Mouse (Mus musculus): ENCODE measurements around the gene Kat2a.

Gene Kat2a

GRCm38 (mm10) chr11:100735954-100736745 lies 23.9 kb upstream of the Kat2a start:
- DNase-seq (ENCODE audit: extremely low spot score, low read depth, low spot score), result no peak

DNA sequence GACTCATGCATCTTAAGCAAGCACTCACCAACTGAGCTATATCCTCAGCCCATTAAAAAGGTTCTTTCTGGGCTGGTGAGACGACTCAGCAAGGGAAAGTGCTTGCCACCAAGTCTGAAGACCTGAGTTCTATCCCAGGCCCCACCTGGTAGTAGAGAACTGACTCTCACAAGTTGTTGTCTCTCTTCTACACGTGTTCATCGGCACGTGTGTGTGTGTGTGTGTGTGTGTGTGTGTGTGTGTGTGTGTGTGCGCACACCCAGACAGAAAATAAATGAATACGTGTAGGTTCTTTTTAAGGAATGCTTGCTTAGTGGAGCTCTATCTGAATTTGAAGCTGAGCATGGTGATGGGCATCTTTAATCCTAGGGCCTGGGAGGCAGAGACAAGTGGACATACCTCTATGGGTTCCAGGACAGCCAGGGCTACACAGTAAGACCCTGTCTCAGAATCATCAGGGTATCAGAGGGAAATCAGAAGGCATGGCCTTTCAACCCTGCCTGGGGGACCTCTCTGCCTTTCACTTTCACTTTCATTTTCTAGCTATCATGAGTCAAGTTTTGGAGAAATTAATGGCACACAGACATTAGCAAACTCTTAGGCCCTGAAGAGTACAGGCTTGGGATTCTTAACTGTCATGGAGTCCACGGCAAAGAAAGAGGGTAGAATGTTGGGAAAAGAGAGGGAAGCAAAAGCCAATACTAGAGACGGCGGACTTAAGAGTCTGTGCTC lies 23.0 kb upstream of the Kat2a start:
- no peak for DNase-seq (ENCODE audit: extremely low spot score, low read depth, low spot score)

GRCm38 (mm10) chr11:100730477-100731205 lies 18.4 kb upstream of the Kat2a start:
- DNase-seq (ENCODE audit: extremely low spot score, low read depth, low spot score), result no peak

GRCm38 (mm10) chr11:100729976-100730375 lies 17.7 kb upstream of the Kat2a start:
- no peak for DNase-seq (ENCODE audit: extremely low spot score, low read depth, low spot score)

GRCm38 (mm10) chr11:100728601-100729000 lies 16.3 kb upstream of the Kat2a start:
- no peak for DNase-seq (ENCODE audit: extremely low spot score, low read depth, low spot score)

DNA sequence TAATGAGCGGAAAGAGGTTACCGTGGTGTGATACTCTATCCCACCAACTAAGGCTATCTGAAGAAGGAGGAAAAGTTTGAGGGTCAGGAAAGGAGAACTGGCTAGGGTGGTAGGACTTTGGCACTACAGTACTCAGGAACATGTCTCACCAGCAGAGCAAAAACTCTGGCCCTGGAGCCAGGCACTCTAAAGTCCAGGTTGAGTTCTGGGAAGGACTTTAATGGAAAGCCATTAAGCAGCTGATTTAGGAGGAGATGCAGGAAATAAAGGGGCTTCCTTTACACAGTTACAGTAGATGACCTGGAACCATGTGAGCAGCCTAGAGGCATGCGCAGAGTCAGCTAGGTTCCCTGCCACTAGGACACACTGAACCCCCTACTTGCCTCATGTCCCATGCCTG lies 14.9 kb upstream of the Kat2a start:
- no peak for DNase-seq (ENCODE audit: extremely low spot score, low read depth, low spot score)

- DNase-seq (ENCODE audit: extremely low spot score, low read depth, low spot score), result no peak
These were observed 12.8 kb upstream of the Kat2a start for GRCm38 (mm10) chr11:100724919-100725512.

GRCm38 (mm10) chr11:100722493-100723028 lies 10.3 kb upstream of the Kat2a start:
- no peak for DNase-seq (ENCODE audit: extremely low spot score, low read depth, low spot score)

DNA sequence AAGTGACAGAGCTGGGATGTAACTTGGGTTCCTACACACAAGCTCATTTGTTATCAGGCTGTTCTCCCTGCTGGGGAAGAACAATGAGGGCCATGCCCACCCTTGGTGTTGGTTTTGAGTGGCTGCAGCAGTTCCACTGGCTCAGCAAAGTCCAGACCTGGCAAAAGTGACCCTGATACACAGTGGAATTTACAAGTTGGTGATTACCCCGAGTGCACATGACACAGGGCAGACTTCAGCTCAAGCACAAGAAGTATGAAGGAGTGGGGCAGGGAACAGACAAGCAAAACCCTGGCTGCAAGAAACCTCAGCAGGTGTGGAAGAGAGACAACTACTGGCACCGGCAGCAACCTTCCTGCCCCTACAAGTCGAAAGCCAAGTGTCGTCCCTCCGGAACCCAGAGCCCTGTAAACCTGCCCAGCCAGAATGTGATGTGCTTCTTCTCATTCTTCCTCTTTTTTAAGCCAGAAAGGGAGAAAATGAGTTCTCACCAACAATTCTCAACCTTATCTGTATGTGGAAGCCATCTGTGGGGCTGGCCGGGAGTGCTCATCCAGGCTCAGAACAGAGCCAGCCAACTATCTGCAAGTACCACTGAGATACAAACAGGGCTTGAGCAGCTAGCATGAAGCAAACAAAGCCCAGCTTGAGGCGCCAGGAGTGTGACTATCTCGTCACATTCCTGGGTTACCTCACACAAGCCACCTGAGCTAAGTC lies 9.7 kb upstream of the Kat2a start:
- no peak for DNase-seq (ENCODE audit: extremely low spot score, low read depth, low spot score)

- no peak for DNase-seq (ENCODE audit: extremely low spot score, low read depth, low spot score)
These were observed 9.0 kb upstream of the Kat2a start for GRCm38 (mm10) chr11:100721254-100721653.

DNA sequence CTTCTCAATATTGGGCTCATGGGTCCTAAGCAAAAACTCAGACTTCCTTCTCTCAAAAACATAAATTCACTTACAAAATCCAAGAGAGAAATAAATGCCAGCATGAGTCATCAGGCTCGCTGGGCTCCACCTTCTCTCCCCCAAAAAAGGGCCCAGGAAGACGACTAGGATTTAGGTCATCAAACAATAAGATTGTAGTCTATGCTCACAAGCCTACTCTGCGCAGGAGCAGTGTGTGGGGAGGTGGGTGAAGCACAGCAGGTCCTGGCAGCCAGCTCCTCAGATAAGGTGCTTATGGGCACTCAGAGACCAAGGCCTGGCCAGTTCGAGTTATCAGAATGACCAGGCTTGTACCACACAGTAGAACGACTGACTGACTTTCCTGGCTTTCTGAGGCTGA lies 8.1 kb upstream of the Kat2a start:
- no peak for DNase-seq (ENCODE audit: extremely low spot score, low read depth, low spot score)

DNA sequence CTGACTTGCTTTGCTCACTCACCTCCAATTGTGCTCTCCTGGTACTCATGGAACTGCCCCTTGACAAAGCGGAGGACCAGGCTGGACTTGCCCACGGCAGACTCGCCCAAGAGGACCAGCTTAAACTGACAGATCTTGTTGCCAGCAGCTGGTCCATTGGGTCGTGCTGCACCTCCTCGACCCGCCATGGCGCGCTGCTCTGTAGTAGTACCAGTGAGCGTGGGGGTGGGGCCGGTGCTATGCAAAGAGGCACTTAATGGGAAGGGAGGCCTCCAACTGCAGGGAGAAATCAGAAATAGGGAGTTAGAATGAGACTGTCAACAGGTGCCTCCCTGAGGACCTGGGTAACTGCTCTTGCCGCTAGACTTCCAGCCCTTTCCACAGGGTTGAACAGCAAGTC lies 7.6 kb upstream of the Kat2a start:
- no peak for DNase-seq (ENCODE audit: extremely low spot score, low read depth, low spot score)

- DNase-seq (ENCODE audit: extremely low spot score, low read depth, low spot score), result no peak
These were observed 7.0 kb upstream of the Kat2a start for GRCm38 (mm10) chr11:100719312-100719711.

DNA sequence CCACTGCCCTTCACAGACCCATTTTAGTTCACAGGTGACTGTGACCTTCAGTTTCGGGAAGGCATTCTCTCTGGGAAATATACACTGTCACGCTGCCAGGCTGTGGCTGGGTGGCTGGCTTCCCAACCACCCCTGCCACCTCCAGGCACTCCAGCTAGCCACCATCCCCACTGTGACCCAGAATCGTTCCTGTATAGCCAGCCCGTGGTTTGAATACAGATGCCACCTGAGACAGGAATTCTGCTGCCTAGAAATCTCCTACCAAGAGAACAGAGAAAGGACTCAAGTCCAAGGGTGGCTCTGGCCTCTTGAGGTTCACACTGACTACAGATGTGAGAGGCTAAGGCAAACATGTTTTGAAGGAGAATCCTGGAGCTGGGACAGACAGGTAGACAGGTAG lies 6.6 kb upstream of the Kat2a start:
- DNase-seq (ENCODE audit: extremely low spot score, low read depth, low spot score), result no peak

- no peak for DNase-seq (ENCODE audit: extremely low spot score, low read depth, low spot score)
These were observed 6.2 kb upstream of the Kat2a start for GRCm38 (mm10) chr11:100718462-100718861.

DNA sequence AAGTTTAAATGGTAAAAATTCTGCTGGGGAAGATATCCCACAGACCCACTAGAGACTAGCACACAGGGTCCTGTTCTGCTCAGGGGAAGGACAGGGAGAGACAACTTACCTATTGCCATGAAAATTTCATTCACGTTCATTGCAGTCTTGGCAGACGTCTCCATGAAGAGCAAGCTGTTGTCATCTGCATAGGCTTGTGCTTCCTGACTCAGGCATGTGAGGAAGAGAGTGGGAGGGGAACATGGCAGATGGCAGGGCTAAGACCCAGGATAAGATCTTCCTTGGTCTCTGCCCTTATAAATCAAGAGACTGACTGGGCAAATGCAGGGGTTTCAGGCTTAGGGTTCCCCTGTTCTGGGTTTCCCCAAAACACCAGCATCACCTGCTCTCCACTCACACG lies 4.4 kb upstream of the Kat2a start:
- DNase-seq (ENCODE audit: extremely low spot score, low read depth, low spot score), result no peak

- no peak for DNase-seq (ENCODE audit: extremely low spot score, low read depth, low spot score)
These were observed 2.7 kb upstream of the Kat2a start for GRCm38 (mm10) chr11:100714948-100715347.

DNA sequence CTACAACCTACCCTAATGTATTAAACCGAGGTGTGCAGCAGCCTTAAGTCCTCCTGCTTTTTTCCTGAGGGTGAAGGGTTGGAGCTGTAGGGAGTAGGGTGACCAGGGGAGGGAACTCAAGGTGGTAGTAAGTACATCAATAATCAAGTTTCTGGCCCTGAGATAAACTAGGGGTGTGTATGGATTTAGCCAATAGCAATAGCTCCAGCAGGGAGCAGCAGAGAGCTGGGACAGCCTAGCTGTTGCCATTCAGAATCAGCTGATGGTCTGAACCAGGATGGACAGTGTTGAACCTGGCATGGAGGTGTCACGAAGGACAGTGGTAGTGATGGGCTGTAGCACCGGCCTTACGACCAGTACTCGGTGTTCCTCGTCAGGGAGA lies 2.3 kb upstream of the Kat2a start:
- no peak for DNase-seq (ENCODE audit: extremely low spot score, low read depth, low spot score)

DNA sequence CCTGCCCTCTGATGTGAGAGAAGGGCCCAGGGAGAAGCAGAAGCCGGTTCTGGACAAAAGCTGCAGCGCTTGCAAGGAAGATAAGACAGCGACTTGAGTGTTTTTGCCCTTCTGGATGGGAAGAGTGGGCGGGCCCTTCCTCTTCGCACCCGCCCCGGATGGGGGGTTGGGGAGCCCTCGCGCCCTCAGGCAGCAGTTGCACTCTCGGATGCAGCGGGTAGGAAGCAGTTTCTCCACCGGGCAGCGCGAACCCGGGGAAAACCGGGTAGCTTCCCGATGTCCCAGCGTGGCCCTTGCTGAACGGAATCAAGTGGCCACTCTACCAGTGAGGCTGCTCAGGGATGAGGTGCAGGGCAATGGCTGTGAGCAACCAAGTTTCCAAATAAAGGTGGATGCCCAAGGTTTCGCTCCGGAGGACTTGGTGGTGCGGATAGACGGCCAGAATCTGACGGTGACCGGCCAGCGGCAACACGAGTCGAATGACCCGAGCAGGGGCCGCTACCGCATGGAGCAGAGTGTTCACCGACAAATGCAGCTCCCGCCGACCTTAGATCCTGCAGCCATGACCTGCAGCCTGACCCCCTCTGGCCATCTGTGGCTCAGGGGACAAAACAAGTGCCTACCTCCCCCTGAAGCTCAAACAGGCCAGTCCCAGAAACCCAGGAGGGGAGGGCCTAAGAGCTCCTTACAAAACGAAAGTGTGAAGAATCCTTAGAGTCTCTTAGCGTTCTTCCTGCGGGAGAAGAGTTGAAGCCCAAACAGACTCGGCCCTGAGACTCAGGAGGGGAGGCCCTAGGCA lies 1.7 kb upstream of the Kat2a start, which contains the start of gene Hspb9:
TSS of gene Hspb9 (plus strand) at position 116 of the 799 bp plus-strand sequence.
- no peak for DNase-seq (ENCODE audit: extremely low spot score, low read depth, low spot score)

DNA sequence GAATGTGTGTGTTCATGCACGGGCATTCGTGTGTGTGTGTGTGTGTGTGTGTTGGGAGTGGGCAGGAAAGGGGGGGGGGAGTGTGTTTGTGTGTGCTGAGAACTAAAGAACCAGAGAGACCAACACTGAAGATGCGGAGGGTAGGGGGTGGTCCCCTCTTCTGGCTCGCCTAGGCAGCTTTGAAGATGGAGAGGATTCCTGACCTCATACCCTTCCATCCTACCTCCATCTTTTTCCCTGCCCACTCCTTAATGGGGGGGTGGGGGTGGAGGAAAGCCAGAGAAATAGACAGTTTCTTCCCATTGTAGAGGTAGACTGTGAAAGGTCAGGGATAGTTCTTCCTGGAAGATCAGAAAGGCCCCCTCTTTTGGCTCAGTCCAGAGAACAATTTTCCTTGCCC lies 909 bp upstream of the Kat2a start:
- DNase-seq (ENCODE audit: extremely low spot score, low read depth, low spot score), result no peak

Data from hindlimb bud, embryonic 11.5 days (tissue).